Mouse (Mus musculus): ENCODE results near the gene Arrdc4.

Arrdc4 gene

DNA sequence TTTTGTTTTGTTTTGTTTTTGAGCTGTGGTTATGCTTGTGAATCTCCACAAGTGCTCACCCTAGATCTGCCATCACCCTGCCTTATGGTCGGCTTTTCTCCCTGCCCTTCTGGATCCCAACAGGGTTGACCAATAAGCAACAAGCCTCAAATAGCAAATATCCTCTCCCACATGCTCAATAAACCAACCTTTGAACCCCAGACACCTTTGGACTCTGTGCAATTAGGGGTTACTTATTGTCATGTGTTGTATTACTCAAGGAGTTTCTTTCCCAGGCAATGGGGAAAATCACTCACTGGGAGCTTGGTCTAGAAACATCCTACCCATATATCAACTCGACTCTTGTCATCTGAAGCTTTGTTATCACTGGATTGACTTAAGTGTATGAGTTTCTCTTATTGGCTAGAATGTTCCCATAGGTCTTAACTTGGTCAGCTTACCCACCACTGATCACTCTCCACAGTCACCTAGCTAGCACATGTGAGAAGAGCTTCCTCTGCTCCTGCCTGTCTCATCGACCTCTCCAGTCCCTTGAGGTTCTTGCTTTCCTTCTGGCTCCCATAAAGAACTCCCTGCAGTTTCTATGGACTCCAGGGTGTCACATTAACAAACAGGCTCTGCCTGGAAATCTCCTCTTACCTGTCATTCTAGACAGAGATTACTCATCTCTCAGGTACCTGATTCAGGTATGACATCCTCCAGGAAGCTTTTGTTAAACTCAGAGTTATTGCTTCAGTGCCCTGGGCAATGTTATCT, 40.3 kb downstream of the Arrdc4 start:
- DNase-seq = no peak

GRCm38 (mm10) chr7:68705162-68705561, 43.9 kb downstream of the Arrdc4 start:
- DNase-seq = no peak

- DNase-seq = no peak
Measured at GRCm38 (mm10) chr7:68697313-68697712, 51.7 kb downstream of the Arrdc4 start.

- no peak for DNase-seq
Measured at GRCm38 (mm10) chr7:68696908-68697307, 52.1 kb downstream of the Arrdc4 start.

GRCm38 (mm10) chr7:68696446-68696845, 52.6 kb downstream of the Arrdc4 start:
- no peak for DNase-seq

GRCm38 (mm10) chr7:68692731-68693130, 56.3 kb downstream of the Arrdc4 start:
- no peak for DNase-seq

GRCm38 (mm10) chr7:68691454-68691853, 57.6 kb downstream of the Arrdc4 start:
- DNase-seq = no peak

DNA sequence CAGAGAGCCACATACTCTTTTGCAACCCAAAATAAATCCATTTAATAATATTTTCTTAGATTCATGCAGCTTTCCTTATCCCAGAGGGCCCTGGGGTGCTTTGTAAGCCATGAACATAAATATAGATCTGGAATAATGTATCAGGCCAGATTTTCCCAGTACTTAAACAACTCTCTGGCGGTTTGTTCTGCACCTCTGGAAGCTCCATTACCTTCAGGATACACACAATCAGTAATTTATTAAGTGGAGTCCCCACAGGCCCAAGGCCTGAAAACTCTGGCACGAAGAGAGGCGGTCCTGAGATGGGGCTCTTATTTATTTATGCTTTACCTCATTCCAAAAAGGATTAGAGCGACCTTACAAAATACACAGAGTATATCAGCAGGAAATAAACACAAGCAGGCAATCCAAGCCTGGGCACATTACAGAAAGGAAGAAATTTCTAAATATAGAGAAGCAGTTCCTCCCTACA, 61.9 kb downstream of the Arrdc4 start:
- DNase-seq = no peak
